Mouse (Mus musculus) regulatory T cell (primary cell): ENCODE measurements around the gene Hmga1b.
"Not testable (repeated sequence)": the region's sequence is repeated elsewhere in the genome, so short reads cannot be mapped to it uniquely, and the experiment has no call there.

Experiments
- in situ Hi-C: fragments of 300-600 bp; cut with MboI, MseI; formaldehyde crosslinking; loops from one replicate; pipeline ENCODE4 v1.15.1; 2025; ENCODE audit warnings: high pct_unique_total_duplicates

Hmga1b gene

DNA sequence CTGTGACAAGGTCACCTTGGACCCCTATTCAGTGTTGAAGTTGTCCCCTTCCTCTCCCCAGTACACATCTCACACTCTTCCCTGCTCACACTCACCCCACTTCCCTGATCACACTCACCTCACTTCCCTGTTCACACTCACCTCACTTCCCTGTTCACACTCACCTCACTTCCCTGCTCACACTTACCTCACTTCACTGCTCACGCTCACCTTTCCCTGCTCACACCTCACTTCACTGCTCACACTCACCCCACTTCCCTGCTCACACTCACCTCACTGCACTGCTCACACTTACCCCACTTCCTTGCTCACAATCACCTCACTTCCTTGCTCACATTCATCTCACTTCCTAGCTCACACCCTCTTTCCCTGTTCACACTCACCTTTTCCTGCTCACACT is 31.2 kb upstream of the Hmga1b start:
- in situ Hi-C loops: loop anchor here (25.0 kb wide), 1 partner anchor 919 kb away; no protein-coding TSS in a partner anchor

- in situ Hi-C loops: loop anchor here (25.0 kb wide), 1 partner anchor 920 kb away; no protein-coding TSS in a partner anchor
Measured at GRCm38 (mm10) chr11:120731858-120732680, 30.5 kb upstream of the Hmga1b start, which contains the start of gene Cbr2. Cbr2 (minus strand) TSS chr11:120732114.

DNA sequence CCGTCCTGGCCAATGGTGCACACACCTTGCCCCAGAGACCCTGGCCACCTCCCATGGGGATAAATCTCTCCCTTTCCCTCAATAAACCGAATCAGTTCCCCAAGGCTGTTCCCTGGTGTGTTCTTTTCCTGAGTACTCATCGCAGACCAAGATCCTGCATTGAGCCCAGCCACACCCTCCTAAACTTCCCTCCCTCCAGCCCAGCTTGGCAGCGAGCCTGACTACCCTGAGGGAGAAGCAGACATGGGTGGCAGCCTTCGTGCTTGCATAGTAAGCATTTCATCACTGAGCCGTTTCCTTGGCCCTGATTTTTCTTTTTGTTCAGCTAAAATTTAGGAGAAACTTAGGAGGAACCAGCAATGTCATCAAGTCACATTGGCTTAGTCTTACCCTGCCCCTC is 29.1 kb upstream of the Hmga1b start:
- in situ Hi-C loops: loop anchor here (25.0 kb wide), 1 partner anchor 921 kb away; no protein-coding TSS in a partner anchor

- in situ Hi-C loops: loop anchor here (25.0 kb wide), 1 partner anchor 924 kb away; no protein-coding TSS in a partner anchor
Measured at GRCm38 (mm10) chr11:120736424-120736823, 26.2 kb upstream of the Hmga1b start.

DNA sequence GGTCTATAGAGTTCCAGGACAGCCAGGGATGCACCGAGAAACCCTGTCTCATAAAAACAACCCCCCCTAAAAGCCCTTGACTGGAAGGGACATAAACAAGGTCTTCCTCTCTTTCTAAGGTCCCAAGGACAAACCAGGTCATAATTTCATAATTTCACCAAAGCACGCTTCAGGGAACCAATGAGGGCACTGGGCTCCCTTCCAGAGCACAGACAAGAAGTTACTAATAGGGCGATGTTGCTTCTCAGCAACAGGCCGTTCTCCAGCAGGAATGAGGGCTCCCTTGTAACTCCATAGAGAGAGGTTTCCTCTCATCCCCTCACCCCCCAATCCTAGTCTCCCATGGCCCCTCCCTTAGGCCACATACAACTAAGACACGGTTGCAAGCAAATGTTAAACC is 21.6 kb upstream of the Hmga1b start:
- in situ Hi-C loops: loop anchor here (25.0 kb wide), 1 partner anchor 929 kb away; no protein-coding TSS in a partner anchor

DNA sequence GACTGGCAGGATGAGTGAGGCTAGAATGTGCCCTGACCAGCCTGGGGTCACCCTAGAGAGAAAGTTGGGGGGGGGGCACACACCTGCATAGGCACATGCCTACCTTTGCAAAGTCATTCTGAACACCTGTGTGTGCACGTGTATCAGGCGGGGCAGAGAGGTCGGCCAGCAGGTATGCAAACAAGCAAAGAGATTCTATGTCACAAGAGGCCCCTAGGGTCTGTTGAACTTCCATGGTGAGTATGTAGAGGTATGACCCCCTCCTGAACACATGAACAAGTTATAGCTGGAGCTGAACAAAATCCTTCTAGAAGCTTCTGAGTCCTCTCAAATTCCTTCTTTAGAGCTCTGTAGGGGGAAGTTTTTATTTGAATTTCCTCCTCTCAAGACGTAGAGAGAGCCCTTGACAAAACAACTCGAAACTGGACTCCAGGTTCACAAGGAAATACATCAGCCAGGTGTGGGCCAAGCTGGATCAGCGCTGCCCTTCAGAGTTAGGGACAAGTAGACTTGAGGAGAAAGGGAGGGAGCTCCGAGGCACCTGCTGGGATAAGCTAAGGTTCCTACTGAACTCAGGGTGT is 18.4 kb upstream of the Hmga1b start:
- in situ Hi-C loops: loop anchor here (25.0 kb wide), 1 partner anchor 932 kb away; no protein-coding TSS in a partner anchor

DNA sequence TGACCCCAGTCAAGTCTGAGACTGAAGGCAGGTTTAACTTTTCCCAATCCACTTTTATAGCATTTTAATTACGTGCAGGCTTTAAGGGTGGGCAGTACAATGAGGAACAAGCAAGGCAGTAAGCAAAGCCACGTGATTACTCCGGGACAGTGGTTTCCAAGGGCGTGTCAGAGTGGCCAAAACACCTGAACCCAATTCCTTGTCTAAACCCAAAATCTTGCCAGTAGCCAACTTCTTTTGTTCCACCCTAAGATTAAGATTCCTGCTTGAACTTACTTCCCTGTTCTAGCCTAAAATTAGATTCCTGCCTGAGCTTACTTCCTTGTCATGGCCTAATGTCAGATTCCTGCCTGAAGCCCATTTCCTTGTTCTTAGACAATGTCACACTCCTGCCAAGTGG is 14.6 kb upstream of the Hmga1b start:
- in situ Hi-C loops: loop anchor here (5.0 to 25.0 kb wide), 2 partner anchors 796 to 936 kb away; no protein-coding TSS in a partner anchor

GRCm38 (mm10) chr11:120749430-120749829 is 13.2 kb upstream of the Hmga1b start:
- in situ Hi-C loops: loop anchor here (5.0 to 25.0 kb wide), 2 partner anchors 797 to 937 kb away; no protein-coding TSS in a partner anchor

DNA sequence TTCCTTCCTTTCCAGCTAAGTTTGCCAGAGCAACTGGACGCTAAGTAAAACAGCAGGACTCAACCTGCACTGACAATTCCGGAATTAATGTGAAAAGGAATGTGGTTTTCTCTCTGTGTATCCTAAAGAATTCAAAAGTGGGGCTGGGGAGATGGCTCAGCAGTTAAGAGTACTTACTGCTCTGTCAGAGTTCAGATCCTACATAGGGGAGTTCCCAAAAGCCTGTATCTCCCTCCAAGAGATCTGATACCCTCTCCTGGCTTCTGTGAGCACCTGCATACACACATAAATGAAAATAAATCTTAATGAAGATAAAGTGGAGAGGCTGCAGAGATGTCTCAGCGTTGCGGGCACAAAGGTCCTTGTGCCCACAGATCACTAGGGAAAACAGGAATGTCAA is 11.0 kb upstream of the Hmga1b start:
- in situ Hi-C loops: no loop called here

DNA sequence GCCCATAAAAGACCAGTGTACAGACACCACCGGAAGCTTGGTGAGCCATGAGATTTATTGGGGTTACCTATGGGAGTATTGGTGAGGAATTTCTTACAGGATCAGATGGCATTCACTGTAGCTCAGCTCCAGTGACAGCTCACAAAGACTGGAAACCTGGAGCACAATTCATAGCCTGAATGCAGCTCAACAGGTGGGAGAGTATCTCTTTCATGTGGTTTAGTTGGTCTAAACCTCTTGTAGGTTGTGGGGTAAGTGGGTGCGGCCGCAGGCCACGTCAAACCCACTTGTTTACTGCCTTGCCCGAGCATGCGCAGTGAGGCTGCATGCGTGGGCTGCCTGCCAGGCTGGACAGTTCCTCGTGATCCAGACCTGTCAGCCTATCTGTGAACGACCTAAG is 2.4 kb upstream of the Hmga1b start:
- in situ Hi-C loops: no loop called here

GRCm38 (mm10) chr11:120761811-120762671 is 553 bp upstream of the Hmga1b start:
- in situ Hi-C loops: no loop called here

DNA sequence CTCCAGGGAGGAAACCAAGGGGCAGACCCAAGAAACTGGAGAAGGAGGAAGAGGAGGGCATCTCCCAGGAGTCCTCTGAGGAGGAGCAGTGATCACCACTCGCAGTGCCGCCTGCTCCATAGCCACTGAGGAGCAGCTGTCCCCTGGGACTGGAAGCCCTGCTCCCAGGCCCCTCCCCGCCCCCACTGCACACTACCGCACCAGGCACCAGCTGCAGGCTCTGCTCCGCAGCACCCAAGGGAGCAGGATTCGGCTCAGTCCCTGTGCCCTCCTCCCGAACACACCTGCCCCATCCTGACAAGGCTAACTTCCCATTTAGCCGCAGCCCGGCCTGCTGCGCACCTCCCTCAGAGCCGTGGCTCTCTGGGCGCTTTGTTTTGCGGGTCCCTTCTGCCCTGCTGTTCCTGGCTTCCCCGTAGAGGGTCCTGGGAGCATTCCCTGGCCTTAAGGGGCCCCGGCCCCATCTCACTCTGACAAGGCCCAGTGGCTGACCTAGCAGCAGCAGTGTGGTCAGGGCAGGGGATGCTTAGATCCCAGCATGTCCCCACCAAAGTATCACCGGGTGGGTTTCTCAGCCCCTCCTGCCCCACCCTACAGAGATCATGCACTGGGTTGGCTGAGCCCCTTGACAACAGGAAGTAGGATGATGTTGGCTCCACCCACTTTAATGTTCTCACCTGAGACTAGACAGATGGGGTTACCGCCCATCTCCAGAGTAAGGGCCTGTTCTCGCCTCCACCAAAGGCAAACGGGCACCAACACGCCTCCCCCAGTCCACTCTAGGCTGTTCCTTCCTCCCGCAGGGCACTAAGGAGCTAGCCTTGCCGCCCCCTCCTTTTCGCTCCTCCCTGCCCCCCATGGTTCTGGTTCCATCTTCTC is 766 bp downstream of the Hmga1b start:
- in situ Hi-C loops: not testable (repeated sequence)

- in situ Hi-C loops: loop anchor here (5.0 kb wide), 1 partner anchor 40 kb away; the partner anchor contains the start of gene Dcxr
Measured at GRCm38 (mm10) chr11:120767023-120767422, 4.4 kb downstream of the Hmga1b start.

GRCm38 (mm10) chr11:120768206-120768605 is 5.6 kb downstream of the Hmga1b start:
- in situ Hi-C loops: loop anchor here (5.0 kb wide), 1 partner anchor 41 kb away; the partner anchor contains the start of gene Dcxr

DNA sequence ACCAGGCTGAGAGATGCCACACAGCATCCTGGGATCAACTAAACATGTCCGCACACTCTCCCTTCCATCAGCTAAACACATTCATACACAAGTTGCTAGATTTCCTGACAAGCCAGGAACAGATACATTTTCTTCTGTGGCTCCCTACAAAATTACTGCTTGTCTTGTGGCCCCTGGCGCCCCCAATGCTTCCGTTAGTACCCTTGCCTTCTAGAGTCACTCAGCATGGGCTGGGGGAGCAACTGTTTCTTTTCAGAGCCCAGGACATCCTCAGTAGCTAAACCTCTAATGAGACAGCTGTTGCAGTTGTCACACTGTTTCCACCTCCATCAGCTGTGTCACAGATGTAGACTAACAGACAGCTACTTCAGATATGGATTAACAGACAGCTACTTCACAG is 10.2 kb downstream of the Hmga1b start:
- in situ Hi-C loops: no loop called here

- in situ Hi-C loops: no loop called here
Measured at GRCm38 (mm10) chr11:120773463-120774190, 11.0 kb downstream of the Hmga1b start.

DNA sequence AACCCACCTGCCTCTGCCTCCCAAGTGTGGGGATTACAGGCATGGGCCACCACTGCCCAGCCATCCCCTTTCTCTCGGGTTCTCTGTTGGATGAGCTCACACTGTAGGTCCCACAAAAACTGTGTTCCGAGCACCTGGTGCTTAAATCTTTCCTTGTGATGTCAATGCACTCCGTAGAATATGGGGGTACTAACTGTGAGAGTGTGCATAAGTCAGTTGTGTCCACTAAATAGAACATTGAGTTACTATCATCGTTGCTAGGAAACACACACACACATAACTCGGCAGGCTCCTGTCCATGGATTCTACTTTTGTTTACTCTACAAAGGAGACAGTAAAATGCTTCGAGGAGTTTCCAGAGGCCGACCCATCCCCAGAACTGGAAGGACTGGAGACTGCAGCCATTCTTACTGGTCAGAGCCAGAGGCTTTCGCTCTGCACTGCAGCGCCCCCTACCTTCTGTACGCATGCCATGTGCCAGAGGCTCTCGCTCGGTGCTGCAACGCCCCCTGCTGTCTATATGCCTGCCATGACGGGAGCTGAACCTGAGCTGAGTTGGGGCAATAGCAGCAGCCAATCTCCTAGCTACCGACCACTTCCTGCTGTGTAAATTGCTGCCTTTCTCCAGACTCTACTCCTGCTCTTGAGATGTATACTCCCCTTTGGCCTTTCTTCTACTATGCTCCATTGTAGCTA is 13.3 kb downstream of the Hmga1b start:
- in situ Hi-C loops: no loop called here

- in situ Hi-C loops: no loop called here
Measured at GRCm38 (mm10) chr11:120777123-120777522, 14.5 kb downstream of the Hmga1b start.

DNA sequence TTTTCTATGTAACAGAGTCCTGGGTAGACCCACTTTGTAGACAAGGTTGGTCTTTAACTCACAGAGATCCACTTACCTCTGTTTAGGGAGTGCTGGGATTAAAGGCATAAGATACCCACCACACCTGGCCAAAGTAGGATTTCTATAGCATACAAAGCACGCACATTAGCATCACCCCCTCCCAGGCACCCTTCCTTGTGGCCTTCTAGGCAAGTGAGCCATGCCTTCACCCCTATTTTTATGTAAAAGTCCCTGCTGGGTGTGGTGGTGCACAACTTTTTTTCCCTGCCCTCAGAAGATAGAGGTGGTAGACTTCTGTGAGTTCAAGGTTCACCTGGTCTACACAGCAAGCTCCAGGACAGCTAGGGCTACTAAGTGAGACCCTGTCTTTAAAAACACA is 17.3 kb downstream of the Hmga1b start:
- in situ Hi-C loops: no loop called here
